Mouse (Mus musculus) kidney, adult 2 months (tissue): ENCODE measurements at regions not wholly inside any gene's neighbourhood (a gene's known extent, or its start where the extent isn't known, plus 50 kb on each side); places are given as distances from the start of the nearest gene placed in this dataset.

Source experiments
- CTCF ChIP-seq: fragments of 200-500 bp; conservative IDR thresholded peaks from 2 replicates; pipeline ENCODE4 v1.5.1; 2011; ENCODE audit warnings: low read depth, mild to moderate bottlenecking, control low read depth, low read length, moderate library complexity, mixed read lengths; ENCODE audit not compliant: insufficient read depth, insufficient read length
- POLR2A ChIP-seq: fragments of 200-500 bp; IDR thresholded peaks from one replicate; pipeline ENCODE4 v1.6.1; 2011; ENCODE audit warnings: low read depth, low read length, control low read depth

- TF ChIP-seq POLR2A (no peak), CTCF (no peak)
Observed at GRCm38 (mm10) chr9:90964043-90964442, 398.2 kb upstream of the Zic4 start.
